Mouse (Mus musculus) kidney, postnatal 10 days (tissue): ENCODE results near the gene Armc9.

ENCODE experiments used
- DNase-seq: peaks from one replicate; pipeline ENCODE4 v3.0.0; 2021; ENCODE audit warnings: mixed read lengths

Armc9 gene

DNA sequence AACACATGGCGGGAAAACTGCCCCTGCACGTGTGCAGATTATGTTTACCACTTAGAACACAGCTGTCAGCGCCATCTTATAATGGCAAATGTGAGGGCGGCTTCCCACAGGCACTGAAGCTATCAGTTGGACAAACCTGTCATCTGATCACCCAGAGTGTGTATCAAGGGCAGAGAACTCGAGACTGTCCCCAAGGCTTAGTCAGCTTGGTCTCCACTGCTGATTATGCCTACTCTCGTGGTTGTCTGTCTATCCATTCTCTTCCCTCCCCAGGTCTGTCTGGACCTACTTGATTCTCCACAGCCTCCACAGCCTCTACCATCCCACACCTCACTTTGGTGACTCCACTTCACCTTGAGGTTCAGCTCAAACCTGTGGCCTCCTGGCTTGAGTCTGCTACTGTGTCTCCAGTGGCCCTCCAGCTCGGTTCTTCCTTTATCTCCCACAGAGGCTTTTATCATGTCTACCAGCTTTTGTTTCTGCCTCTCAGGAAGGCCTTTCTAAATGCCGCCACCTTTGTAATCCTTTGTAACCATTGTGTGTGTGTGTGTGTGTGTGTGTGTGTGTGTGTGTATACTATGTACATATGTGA is 166.3 kb downstream of the Armc9 start:
- no peak for DNase-seq
